Mouse (Mus musculus) gastrocnemius, adult 8-10 months (tissue): ENCODE results near the gene Tprgl. TPM values are rescaled to one million over a fixed set of nuclear protein-coding genes. Genes with fewer than 3 reads are reported as not detected.
A peak's percentile ranks its signal among the peaks of the same experiment; 100 is the strongest.

ENCODE experiments used
- DNase-seq, 2 experiments: peaks; one replicate each; pipeline ENCODE4 v3.0.0; 2022; ENCODE audit warnings: low spot score in 2 of 2
- total RNA-seq, 4 experiments: library from RNA; stranded (reverse); gene quantifications; 2 replicates each; pipeline ENCODE4 v1.2.4; 2022

The Tprgl gene
- 100 to 1,000 TPM in 2 of 4 experiments, 10 to 100 TPM in 2; 97.3 to 122 (median 108) TPM for total RNA-seq

DNA sequence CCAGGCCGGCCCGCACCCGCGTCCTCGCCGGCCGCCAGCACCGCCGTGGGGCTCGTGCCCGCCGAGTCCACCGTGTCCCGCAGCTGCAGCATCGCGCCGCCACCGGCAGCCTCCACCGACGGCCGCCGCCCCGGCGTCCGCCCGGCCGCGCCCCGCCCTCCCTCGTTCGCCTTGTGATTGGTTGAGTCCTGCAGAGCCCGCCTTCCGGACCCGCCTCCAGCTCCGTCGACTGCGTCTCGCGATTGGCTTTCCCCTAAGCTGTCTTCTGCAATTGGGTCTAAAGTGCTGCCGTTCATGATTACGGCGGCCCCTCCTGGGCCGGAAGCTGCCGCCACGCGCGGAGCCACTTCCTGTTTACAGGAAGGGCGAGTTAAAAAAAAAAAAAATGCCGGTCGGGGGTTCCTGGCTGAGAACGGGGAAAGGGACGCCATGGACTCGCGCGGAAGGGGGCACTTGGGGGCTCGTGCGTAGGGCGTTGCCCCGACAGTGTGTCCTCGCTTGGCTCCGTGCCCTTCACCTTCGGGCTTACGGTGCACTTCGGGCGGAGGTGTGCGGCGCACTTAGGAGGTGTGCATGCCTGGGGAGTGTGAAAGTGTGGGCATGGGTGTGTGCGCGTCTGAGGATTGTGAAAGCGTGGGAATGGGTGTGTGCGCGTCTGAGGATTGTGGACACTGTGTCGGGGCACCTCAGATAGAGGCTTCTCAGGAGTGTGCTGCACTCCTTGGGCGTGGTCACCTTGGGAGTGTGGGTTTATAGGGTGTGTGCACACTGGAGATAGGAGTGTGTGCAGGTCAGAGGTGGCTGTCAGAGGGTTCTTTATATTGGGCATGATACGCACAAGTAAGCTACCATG, at the start of gene Tprgl:
Gene Tprgl (minus strand): TSS at position 129 of the 853 bp plus-strand sequence.
- DNase-seq, result peak; percentile 95

DNA sequence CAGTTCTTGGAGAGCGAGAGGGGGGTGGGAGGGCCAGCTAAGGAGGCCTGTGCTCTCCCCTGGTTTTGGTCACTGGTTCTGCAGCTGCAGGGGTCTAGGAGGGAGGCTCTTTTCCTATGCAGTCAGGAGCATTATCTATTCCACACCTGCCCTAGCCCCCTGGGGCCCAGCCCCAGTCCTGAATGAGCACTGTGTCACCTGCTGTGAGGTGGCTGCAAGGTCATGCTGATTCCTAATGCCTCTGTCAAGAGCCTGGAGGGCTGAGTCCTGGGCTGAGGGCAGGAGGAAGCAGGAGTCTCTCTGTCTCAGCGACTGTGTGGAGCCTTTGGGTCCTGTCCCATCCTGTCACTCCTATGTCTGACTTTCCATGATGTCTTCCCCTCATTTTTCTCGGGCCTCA, 49.4 kb upstream of the Tprgl start:
- no peak for DNase-seq

DNA sequence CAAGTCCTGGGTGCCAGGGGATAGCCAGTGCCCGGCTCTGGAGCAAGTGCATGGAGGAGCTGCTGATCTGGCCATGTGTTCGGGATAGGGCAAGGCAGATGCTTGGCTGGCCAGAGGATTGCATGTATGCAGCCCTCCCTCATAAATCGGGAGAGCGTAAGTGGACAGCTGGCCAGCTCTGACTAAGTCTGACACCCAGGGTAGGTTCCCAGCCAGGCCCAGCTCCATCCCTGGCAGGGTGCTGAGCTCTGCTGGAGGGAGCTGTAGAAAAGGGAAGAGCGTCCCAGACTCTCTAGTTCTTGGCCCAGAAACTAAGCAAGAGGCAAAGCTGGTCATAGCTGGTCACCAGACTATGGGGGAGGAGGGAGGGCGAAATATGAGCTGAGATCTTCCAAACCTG, 48.6 kb upstream of the Tprgl start:
- no peak for DNase-seq

DNA sequence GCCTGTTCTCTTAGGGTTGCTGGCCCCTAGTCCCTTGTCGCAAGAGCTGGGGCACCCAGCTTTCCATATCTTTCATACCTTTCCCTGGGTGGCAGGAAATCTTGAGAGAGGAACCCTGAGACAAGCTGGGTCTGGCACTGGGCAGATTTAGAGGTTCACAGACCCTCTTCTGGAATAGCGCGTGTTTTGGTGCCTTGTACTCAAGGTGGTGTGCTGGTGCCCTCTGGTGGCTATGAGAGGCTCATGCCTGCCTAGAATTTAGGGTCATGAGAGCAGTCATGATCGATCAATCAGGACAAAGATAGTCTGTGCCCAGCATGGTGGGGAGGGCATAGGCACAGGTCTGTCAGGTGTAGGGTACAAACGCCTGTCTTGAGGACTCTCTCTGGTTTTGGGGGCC, 46.8 kb upstream of the Tprgl start:
- DNase-seq, result no peak

DNA sequence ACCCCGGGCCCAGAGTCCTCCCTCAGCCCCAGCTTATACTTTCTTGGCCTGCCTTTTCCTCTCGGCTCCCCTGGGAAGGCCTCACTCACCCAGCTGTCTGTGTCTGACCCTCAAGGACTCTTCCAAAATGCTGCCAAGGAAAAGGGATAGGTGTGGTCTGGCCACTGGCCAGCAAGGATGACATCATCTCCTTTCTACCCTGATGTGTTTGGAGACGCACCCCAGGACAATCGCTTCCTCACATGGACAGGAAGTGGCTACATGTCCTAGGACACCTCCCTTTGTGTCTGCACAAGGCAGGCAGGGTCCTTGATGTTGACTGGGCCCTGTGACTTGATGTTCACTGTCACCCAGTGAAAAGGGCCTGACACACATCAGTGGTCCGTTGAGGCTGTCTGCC, 44.9 kb upstream of the Tprgl start:
- no peak for DNase-seq

DNA sequence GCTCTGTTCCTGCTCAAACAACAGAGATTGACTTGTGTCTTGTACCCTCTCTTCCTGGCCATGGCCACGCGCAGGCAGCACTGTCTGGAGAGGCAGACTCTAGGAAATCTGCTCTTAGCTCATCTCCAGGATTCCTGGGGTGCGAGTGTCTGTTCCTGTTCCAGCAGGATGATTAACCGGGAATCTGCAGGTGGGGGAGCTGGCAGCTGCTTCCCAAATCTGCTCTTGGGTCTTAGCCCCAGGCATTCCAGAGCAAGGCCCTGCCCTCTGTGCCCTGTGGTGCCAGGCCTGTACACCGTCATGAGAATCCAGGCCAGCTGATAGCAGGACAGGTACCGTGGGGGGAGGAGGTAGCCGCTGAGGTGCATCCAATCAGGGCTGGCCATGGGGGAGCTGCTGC, 44.1 kb upstream of the Tprgl start:
- DNase-seq, result no peak

DNA sequence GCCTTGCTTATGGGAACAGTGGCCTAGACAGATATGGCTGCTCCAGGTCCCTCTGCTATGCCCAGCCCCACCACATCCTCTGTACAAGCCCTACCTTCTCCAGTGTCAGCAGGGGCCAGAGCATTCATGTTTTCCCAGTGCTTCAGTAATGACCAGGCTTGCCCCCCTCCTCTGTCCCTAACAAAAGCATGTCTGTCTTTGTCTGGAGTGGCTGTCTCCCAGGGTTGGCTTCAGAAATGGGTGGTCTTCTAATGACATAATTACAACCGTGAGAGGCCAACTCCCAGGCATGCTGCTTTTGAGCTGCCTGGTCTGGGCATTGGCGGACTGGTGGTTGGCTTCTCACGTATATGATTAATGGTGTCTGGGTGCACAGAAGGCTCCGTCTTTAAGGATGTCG, 41.0 kb upstream of the Tprgl start:
- DNase-seq, result no peak

DNA sequence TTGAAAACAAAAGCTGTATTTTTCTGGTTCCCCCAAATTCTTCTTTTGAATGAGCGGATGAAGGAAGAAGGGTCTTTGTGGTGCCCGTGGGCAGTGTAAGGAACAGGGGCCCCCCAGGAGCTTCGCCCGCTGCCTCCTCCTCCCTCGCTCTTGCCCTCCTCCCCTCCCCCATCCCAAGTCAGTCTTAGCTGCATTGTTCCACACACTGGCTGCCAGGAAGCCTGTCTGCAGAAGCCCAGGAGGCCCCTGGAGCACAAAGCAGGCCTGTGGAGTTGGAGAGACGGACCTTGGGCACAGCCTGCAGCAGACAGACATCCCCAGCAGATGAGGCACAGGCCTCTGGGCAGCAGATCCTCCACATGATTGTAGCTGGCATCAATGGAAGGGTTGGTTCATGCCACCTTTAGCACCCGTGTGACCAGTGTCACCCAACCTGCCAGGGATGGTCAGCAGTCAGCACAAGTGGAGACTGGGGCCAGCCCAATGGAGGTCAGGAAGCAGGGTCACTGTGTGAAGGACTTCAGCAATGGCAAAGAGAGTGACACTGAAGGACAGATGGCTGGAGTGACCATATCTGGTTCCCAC, 38.0 kb upstream of the Tprgl start:
- DNase-seq, result no peak

DNA sequence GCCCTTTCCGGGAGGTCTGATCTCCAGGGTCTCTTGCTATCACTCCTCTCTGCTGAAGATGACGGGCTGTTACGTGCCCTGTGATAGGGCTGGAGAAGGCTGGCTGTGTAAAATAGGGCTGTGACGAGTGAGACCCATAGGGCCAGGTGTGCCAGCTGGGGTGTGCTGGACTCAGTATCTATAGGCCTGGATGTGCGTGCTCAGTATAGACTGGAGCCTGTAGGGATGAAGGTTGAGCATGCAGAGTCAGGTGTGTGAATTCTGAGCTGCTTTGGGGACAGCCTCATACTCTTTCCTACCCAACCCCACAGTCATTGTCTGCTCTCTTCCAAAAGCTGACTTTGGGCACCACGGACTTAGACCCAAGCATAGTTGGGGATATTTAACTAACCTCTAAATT, 37.5 kb upstream of the Tprgl start:
- no peak for DNase-seq

DNA sequence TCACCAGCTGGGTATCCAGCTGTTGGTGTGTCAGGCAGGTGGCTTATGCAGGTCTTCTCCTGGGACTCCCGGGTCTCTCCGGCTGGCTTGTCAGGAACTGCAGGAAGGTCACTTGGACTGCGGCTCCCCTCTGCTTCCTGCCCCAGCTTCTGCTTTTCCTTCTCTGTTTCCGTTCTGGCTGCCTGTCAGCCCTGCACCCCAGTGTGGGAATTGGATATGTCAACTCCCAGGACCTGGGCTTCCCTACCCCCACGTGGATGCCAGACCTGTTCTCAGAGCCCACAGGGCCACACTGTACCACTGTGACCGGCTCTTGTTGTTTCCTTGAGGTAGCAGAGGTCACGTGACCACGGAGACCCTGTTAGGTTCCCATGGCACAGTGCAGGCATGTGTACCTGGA, 28.5 kb upstream of the Tprgl start:
- no peak for DNase-seq

DNA sequence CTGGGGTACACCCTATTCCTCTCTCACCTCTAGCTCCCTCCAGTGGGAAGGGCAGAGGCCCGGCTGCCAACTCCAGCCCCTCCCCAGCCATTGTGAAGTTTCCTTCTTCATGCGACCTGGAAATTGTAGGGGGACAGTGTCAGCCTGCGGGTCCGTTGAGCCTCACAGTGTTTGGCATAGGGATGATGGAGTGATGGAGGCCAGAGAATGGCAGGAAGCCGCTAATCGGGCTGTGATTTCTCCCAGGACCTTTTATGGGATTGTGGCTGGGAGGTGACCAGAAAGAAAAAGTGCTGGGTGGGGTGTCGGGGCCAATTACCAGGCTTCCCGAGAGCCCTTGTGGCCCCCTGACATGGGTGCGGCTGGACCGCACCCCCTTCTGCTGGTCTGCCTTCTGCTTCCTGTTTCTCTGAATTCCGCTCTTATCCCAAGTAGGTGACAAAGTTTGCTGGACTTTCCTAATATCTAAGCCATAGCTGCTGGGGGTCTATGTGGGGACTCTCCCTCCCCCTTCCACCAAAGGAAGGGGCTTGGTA, 25.6 kb upstream of the Tprgl start:
- no peak for DNase-seq

DNA sequence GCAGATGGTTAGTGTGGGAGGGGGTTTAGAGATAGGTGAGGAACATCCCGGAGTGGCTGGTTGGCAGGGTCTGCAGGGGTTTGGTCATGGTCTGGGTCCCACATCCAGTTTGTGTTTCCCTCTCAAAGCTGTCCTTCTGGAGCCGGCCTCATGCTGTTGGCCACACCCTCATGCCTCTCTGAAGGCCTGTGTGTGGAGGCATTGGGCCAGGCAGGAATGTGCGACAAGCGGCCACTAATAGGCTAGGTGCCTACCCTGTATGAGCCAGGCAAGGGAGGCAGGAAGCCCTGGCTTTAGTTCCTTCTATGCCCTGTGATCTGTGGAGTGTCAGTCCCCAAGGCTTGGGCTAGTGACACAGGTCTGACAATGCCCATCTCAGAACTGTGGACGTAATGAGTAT, 24.5 kb upstream of the Tprgl start:
- no peak for DNase-seq

DNA sequence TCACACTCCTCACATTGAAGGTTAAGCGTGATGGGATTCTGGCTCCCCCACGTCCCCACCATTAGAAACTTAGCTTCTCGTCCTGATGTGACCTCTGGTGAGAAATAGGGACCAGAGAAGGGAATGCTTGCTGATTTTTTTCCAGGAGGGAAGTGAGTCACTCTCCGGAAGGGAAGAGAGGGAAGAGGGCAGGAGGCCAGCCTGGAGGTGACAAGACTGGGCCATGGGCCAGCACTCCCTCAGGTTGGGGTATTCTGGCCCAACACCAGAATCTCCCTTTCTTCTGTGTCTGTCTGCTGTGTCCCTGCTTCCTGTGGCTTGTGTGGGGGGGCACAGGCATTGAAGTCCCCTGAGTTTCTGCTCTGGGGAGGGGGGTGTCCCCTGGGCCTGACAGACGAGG, 23.1 kb upstream of the Tprgl start:
- DNase-seq, result no peak

DNA sequence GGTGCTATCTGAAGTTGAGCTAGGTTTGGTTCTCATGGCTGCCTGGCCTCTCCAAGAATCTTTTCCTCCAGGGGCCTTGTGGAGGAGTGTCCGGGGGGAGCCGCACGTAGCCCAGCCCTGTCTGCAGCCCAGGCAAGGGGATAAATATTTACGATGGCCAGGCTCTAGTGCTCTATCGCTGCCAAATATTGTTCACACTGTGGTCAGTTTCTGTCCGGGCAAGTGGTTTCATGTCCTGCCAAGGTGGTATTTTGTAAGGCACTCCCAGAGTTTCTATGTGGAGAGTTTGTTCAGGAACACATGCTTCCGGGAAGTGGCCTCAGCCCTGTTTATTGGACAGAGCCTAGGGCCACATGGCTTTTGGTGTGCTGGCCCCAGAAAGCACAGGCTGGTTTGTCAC, 20.5 kb upstream of the Tprgl start:
- DNase-seq, result no peak

DNA sequence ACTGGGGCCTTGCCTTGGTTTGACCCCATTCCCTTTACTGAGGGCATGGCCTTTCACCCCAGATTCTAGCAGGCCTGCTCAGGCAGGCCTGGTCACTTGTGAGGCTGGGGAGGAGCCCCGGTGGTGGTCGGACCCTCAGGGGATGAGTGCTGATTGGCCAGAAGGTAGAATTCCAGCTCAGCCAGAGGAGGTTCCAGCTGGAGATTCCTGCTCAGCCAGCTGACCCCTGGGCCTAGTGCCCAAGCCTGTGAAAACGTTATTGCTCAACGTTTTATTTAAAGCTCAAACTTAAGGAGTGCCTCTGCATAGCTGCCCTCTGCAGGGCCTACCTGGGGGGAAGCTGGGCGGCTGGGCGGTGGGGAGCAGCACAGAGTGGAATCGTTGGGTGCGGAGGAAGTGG, 16.8 kb upstream of the Tprgl start:
- peak in 1 of 2 experiments; percentile 69 for DNase-seq

DNA sequence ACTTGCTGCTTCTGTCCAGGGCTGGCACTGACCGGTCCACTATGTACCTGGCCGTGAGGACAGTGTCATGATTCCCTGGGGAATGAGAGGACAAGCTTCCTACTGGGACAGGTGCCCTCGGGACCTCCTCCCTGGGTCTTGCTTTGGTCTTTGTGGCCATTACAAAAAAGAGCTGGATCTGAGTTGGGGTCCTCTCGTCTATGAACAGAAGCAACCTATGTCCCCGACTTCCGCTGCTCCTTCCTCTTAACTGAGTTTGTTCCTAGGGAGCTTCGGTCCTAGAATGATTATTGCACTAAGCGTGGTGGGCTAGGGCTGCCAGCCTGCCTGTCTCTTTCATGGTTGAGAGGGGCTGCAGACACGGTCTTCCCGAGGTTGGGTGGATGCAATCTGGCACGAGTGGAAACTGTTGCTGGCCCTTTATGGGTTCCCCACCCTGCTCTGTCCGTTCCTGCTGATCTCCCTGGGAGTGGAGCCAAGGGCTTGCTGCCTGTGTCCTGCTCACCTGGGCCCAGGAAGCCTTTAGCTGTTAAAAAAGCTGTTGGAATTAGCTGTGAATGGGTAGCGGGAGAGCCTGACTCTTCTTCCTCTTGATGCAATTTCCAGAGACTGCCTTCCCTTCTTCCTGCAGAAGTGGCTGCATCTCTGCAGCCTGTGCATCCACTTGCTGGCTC, 11.6 kb upstream of the Tprgl start:
- DNase-seq, result no peak

DNA sequence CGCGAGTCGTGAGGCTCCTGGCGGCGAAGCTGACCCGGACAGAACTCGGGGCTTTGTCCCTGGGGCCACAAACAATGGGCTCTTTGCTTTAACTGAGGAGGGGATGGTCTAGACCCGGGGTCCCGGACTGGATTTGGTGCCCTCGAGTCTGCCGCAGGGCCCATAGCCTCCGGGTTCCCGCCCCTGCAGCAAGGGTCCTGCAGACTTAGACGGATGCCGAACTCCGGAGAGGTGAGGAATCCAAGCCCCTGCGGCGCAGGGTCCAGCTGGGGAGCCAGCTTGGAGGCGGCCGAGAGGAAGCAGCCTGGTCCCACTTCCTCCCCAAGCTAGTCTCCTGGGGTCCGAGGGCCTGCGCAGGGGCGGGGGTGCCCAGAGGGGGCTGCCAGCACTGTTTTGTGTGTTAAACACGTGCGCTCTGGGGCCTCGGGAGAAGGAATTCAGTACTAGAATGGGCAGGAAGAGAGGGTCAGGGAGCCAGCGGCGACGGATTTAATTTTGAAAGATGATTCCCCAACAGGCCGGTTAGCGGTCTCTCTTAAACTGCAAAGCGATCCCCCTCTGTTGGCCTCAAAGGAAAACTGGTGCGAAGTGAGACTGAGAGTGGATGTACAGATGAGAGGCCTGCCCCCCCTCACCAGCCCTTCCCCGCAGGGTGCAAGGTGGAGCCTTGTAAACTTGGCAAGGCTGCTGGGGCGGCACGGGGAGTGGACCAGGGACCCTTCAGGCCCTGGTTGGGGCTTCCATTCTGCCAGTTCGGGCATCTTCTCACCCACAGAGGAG, 10.9 kb upstream of the Tprgl start:
- no peak for DNase-seq

DNA sequence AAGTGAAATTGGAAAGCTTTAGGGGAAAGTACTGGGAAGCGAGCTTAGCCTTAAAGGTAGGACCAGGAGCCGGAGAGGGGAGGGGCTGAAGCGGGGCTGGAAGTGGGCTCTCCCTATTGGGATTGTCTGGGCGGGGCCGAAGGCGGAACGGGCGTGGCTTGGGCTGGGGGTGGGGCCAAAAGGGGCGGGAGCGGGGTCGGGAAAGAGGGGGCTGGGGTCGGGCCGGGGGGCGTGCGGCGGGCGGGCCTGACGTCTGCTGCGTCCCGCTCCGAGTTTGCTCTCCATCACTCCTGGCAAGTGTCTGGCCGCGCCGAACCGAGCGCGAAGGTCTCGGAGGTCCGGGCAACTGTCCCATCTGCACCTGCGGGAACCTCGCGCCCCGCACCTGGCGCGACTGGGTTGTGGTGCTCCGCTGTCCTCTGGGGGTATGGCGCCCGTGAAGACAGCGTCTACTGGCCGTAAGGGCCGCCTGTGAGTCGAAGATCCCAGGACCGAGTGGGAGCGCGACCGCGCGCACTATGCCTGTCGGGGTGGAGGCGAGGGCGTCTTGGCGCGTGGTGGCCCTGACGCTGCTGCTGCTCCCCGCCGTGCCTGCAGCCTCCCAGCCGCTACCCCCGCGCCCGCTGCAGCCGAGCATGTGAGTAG, 10.2 kb upstream of the Tprgl start, which contains the start of gene Megf6:
Gene Megf6 (plus strand): TSS at position 225 of the 645 bp plus-strand sequence.
- no peak for DNase-seq

DNA sequence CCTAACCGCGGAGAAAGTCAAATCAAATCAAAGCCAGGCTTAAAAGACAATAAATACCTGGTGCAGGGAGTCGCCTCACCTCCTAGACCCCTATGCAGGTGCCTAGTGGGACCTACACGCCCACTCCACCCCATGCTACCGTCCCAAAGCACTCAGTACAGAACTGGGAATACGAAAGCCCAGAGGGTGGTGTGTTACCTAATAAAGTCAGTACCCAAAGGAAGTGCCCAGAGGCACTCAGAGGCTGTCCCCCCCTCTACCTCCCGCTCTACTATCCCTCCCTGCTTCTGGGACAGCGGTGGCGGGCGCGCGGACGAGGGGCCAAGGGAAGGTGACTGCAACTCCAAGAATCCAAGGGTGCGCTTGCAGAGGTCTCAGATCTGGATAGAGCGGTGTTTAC, 9.6 kb upstream of the Tprgl start:
- no peak for DNase-seq

DNA sequence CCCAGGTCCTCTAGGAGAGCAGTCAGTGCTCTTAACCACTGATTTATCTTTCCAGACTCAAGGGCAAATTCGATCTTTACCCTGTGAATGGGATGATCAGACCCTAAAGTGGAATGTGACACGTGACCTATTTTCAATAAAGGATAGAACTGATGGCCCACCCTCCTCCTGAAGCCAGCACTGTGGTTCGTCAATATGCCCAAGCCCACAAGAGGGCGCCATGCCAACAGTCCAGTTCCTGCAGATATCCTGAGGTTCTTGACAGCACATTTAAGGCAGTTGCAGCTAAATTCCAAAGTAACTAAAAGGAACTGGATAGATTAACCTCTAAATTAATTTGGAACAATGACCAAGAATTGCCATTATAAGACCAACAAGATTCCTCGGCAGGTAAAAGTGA, 6.6 kb upstream of the Tprgl start:
- DNase-seq, result no peak

DNA sequence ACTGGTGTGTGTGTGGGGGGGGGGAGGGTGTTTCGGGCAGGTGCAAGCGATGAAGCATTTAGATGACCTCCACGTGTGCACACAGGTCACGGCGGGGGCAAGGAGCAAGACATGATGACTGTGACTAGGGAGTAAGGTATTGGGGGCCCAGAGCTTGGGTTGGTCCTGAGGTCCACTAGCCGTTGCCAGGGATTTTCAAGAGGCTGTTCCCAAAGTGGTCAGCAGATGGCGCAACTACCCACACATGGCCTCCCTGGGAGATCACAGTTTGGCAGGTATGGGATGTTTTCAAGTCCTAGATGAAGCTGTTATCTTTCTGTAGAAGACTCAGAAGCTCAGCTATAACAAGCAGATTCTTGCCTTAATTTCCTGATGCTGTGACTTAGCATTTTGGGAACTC, 2.8 kb upstream of the Tprgl start:
- DNase-seq, result peak; percentile 44 to 49
